Mouse (Mus musculus) limb, embryonic 11.5 days (tissue): ENCODE measurements at regions not wholly inside any gene's neighbourhood (a gene's known extent, or its start where the extent isn't known, plus 50 kb on each side); places are given as distances from the start of the nearest gene placed in this dataset.
"Not testable (repeated sequence)": the region's sequence is repeated elsewhere in the genome, so short reads cannot be mapped to it uniquely, and the experiment has no call there.

Source experiments
- ATAC-seq: fragments of 200-750 bp; cut with Nextera tagmentation; 2 replicates; pipeline ENCODE4 v1.8.0; 2017; ENCODE audit warnings: low read depth; ENCODE audit not compliant: insufficient number of reproducible peaks, low FRiP score, low TSS enrichment
- DNase-seq: peaks from one replicate; pipeline ENCODE4 v3.0.0-alpha.2; 2015; ENCODE audit warnings: low spot score
- H3K27ac ChIP-seq: fragments of 300-500 bp; sonication (generic); replicated peaks from 2 replicates; pipeline ENCODE4 v1.5.1; 2014; ENCODE audit warnings: low read depth, mild to moderate bottlenecking, low read length
- H3K27me3 ChIP-seq: fragments of 300-500 bp; sonication (generic); 2 replicates; pipeline ENCODE4 v1.6.1; 2014; ENCODE audit warnings: mild to moderate bottlenecking, low read length, mixed read lengths; ENCODE audit not compliant: control insufficient read depth, insufficient read depth
- H3K36me3 ChIP-seq: fragments of 300-500 bp; sonication (generic); 2 replicates; pipeline ENCODE4 v1.6.1; 2014; ENCODE audit warnings: mild to moderate bottlenecking, low read length, moderate library complexity, mixed read lengths; ENCODE audit not compliant: control insufficient read depth, insufficient read depth
- H3K4me1 ChIP-seq: fragments of 300-500 bp; sonication (generic); 2 replicates; pipeline ENCODE4 v1.6.1; 2014; ENCODE audit warnings: low read length, mixed read lengths; ENCODE audit not compliant: control insufficient read depth, insufficient read depth
- H3K4me2 ChIP-seq: fragments of 300-500 bp; sonication (generic); 2 replicates; pipeline ENCODE4 v1.6.1; 2014; ENCODE audit warnings: low read depth, mild to moderate bottlenecking, moderate library complexity; ENCODE audit not compliant: severe bottlenecking
- H3K4me3 ChIP-seq: fragments of 300-500 bp; sonication (generic); 2 replicates; pipeline ENCODE4 v1.5.1; 2014; ENCODE audit warnings: low read depth, low read length
- H3K9ac ChIP-seq: fragments of 300-500 bp; sonication (generic); 2 replicates; pipeline ENCODE4 v1.6.1; 2014; ENCODE audit warnings: mild to moderate bottlenecking, low read length
- H3K9me3 ChIP-seq: fragments of 300-500 bp; sonication (generic); 2 replicates; pipeline ENCODE4 v1.6.1; 2016; ENCODE audit warnings: low read length; ENCODE audit not compliant: control insufficient read depth
- WGBS: fragments of 180-500 bp; shearing (Covaris S2); extraction: QIAGEN DNeasy Blood & Tissue Kit; methylation state at CpG from one replicate; pipeline ENCODE4 v1.1.7; 2014; 5-methylcytosine and 5-hydroxymethylcytosine counted together

- not testable (repeated sequence) for H3K4me1 ChIP-seq, H3K36me3 ChIP-seq, H3K27me3 ChIP-seq, H3K9ac ChIP-seq, H3K27ac ChIP-seq, DNase-seq, H3K4me2 ChIP-seq, ATAC-seq, H3K9me3 ChIP-seq, H3K4me3 ChIP-seq
- no CpG with 5 or more reads among the region's 1 CpGs for WGBS
Observed at GRCm38 (mm10) chr14:53729149-53729548, 524.8 kb downstream of the Dad1 start.

GRCm38 (mm10) chr14:53726914-53727313 lies 527.0 kb downstream of the Dad1 start:
- H3K36me3 ChIP-seq, H3K4me1 ChIP-seq, H3K4me3 ChIP-seq, H3K9ac ChIP-seq, ATAC-seq, H3K27ac ChIP-seq, DNase-seq, H3K4me2 ChIP-seq, H3K27me3 ChIP-seq, H3K9me3 ChIP-seq: not testable (repeated sequence)
- WGBS: 58% methylated on average over 2 of the region's 4 CpGs

GRCm38 (mm10) chr14:53723611-53724010 lies 530.3 kb downstream of the Dad1 start:
- H3K4me2 ChIP-seq, H3K36me3 ChIP-seq, H3K9ac ChIP-seq, H3K9me3 ChIP-seq, H3K4me1 ChIP-seq, H3K27ac ChIP-seq, H3K4me3 ChIP-seq, H3K27me3 ChIP-seq, DNase-seq, ATAC-seq: not testable (repeated sequence)

GRCm38 (mm10) chr14:53721901-53722300 lies 532.0 kb downstream of the Dad1 start:
- not testable (repeated sequence) for H3K27me3 ChIP-seq, H3K36me3 ChIP-seq, H3K27ac ChIP-seq, DNase-seq, ATAC-seq, H3K4me3 ChIP-seq, H3K9me3 ChIP-seq, H3K4me2 ChIP-seq, H3K4me1 ChIP-seq, H3K9ac ChIP-seq
- 65% methylated on average over 1 of the region's 2 CpGs for WGBS

GRCm38 (mm10) chr14:53709627-53710026 lies 544.3 kb downstream of the Dad1 start:
- H3K27ac ChIP-seq, H3K4me2 ChIP-seq, H3K9ac ChIP-seq, ATAC-seq, H3K4me1 ChIP-seq, DNase-seq, H3K4me3 ChIP-seq, H3K27me3 ChIP-seq, H3K9me3 ChIP-seq, H3K36me3 ChIP-seq: not testable (repeated sequence)
- 5% methylated on average over 3 of the region's 3 CpGs for WGBS

- H3K27ac ChIP-seq, H3K9ac ChIP-seq, H3K36me3 ChIP-seq, H3K9me3 ChIP-seq, DNase-seq, H3K4me2 ChIP-seq, H3K4me1 ChIP-seq, ATAC-seq, H3K4me3 ChIP-seq, H3K27me3 ChIP-seq: not testable (repeated sequence)
- WGBS: 84% methylated on average over 5 of the region's 5 CpGs
Observed at GRCm38 (mm10) chr14:53704351-53704750, 549.6 kb downstream of the Dad1 start.

- not testable (repeated sequence) for DNase-seq, H3K9me3 ChIP-seq, H3K27ac ChIP-seq, H3K4me2 ChIP-seq, H3K27me3 ChIP-seq, H3K36me3 ChIP-seq, ATAC-seq, H3K4me1 ChIP-seq, H3K4me3 ChIP-seq, H3K9ac ChIP-seq
- WGBS: 26% methylated on average over 1 of the region's 1 CpGs
Observed at GRCm38 (mm10) chr14:53703593-53703992, 550.3 kb downstream of the Dad1 start.

- H3K27me3 ChIP-seq, H3K9ac ChIP-seq, ATAC-seq, H3K4me1 ChIP-seq, H3K9me3 ChIP-seq, H3K4me2 ChIP-seq, DNase-seq, H3K27ac ChIP-seq, H3K36me3 ChIP-seq, H3K4me3 ChIP-seq: not testable (repeated sequence)
- WGBS: 87% methylated on average over 4 of the region's 4 CpGs
Observed at GRCm38 (mm10) chr14:53684100-53684499, 569.8 kb downstream of the Dad1 start.

- not testable (repeated sequence) for H3K27ac ChIP-seq, DNase-seq, ATAC-seq, H3K36me3 ChIP-seq, H3K4me1 ChIP-seq, H3K9ac ChIP-seq, H3K4me3 ChIP-seq, H3K9me3 ChIP-seq, H3K4me2 ChIP-seq, H3K27me3 ChIP-seq
- WGBS: 76% methylated on average over 9 of the region's 9 CpGs
Observed at GRCm38 (mm10) chr14:53683361-53684015, 570.4 kb downstream of the Dad1 start.
